Mouse (Mus musculus): ENCODE data around the gene Ppm1m. TPM values are rescaled to one million over a fixed set of nuclear protein-coding genes. Genes with fewer than 3 reads are reported as not detected.
A peak's percentile ranks its signal among the peaks of the same experiment; 100 is the strongest.

Ppm1m gene
- polyA plus RNA-seq (2021; fragmentation: Nextera tagmentation): 16.0 and 20.8 TPM in 2 replicates
- long read RNA-seq, experiment 1, transcript Ppm1m-203 (10 exons, 1,846 nt): major isoform, 37 of 43 reads
- long read RNA-seq, experiment 1, partial matches to known transcripts: 1 of 43 reads
- long read RNA-seq, experiment 1, other reads (novel, unspliced or antisense): 5 of 43 reads
- long read RNA-seq, experiment 2, transcript Ppm1m-203 (10 exons, 1,846 nt): major isoform, 96 of 111 reads
- long read RNA-seq, experiment 2, partial matches to known transcripts: 2 of 111 reads
- long read RNA-seq, experiment 2, other reads (novel, unspliced or antisense): 13 of 111 reads

GRCm38 (mm10) chr9:106199535-106200272 lies at the start of gene Ppm1m:
Ppm1m (minus strand) TSS chr9:106199746.

GRCm38 (mm10) chr9:106222261-106222851 lies 22.8 kb upstream of the Ppm1m start, which contains the start of gene Tlr9:
Tlr9 (plus strand) TSS chr9:106222598.

GRCm38 (mm10) chr9:106202819-106203636 lies 3.5 kb upstream of the Ppm1m start, which contains the start of gene Twf2:
Twf2 (plus strand) TSS chr9:106203108.

GRCm38 (mm10) chr9:106170556-106171345 lies 28.8 kb downstream of the Ppm1m start, which contains the start of gene Wdr82:
Wdr82 (plus strand) TSS chr9:106170928.

GRCm38 (mm10) chr9:106158037-106158491 lies 41.5 kb downstream of the Ppm1m start, which contains the start of gene Glyctk:
Glyctk (minus strand) TSS chr9:106158138.

Small RNA genes lying within 50 kb of the gene (microRNA-seq; reads per million reads assigned to microRNA genes)
- gene Mir135a-1: 5.8 reads per million, percentile 21 among the genes with 10 or more reads in this experiment
- gene Mirlet7g: 69,553 reads per million, percentile 99 among the genes with 10 or more reads in this experiment

Other genes starting within 250 kb of the Ppm1m start
- gene Col6a5, start 239.1 kb downstream of the Ppm1m start, polyA plus RNA-seq (2021; fragmentation: Nextera tagmentation): 0.01 and 0.08 TPM in 2 replicates
- 0.09 and 0.28 TPM in 2 replicates for gene Col6a4, start 103.0 kb downstream of the Ppm1m start, polyA plus RNA-seq (2021; fragmentation: Nextera tagmentation)
- gene Glyctk, start 41.6 kb downstream of the Ppm1m start, polyA plus RNA-seq (2021; fragmentation: Nextera tagmentation): 0.88 and 0.98 TPM in 2 replicates
- gene Wdr82, start 28.8 kb downstream of the Ppm1m start, polyA plus RNA-seq (2021; fragmentation: Nextera tagmentation): 42.3 and 42.8 TPM in 2 replicates
- 58.5 and 63.2 TPM in 2 replicates for gene Twf2, start 3.4 kb upstream of the Ppm1m start, polyA plus RNA-seq (2021; fragmentation: Nextera tagmentation)
- gene Tlr9, start 22.9 kb upstream of the Ppm1m start, polyA plus RNA-seq (2021; fragmentation: Nextera tagmentation): 0.38 and 0.40 TPM in 2 replicates
- 78.2 and 79.3 TPM in 2 replicates for gene Alas1, start 48.9 kb upstream of the Ppm1m start, polyA plus RNA-seq (2021; fragmentation: Nextera tagmentation)
- gene Poc1a, start 81.3 kb upstream of the Ppm1m start, polyA plus RNA-seq (2021; fragmentation: Nextera tagmentation): 23.8 and 25.6 TPM in 2 replicates
- gene Dusp7, start 168.9 kb upstream of the Ppm1m start, polyA plus RNA-seq (2021; fragmentation: Nextera tagmentation): 12.0 and 14.6 TPM in 2 replicates
- gene Rpl29, start 229.7 kb upstream of the Ppm1m start, polyA plus RNA-seq (2021; fragmentation: Nextera tagmentation): 582 and 680 TPM in 2 replicates
- 7.1 and 10.5 TPM in 2 replicates for gene Acy1, start 238.6 kb upstream of the Ppm1m start, polyA plus RNA-seq (2021; fragmentation: Nextera tagmentation)
- 11.8 and 17.3 TPM in 2 replicates for gene Abhd14b, start 247.7 kb upstream of the Ppm1m start, polyA plus RNA-seq (2021; fragmentation: Nextera tagmentation)
- 61.5 and 66.8 TPM in 2 replicates for gene Abhd14a, start 247.9 kb upstream of the Ppm1m start, polyA plus RNA-seq (2021; fragmentation: Nextera tagmentation)

All from layer of hippocampus, adult 6 months (tissue).